Mouse (Mus musculus) megakaryocyte progenitor cell, adult 5-6 weeks (primary cell): ENCODE measurements around the gene Zbtb2. TPM values are rescaled to one million over a fixed set of nuclear protein-coding genes. Genes with fewer than 3 reads are reported as not detected.

Experiments used
- ATAC-seq: replicated peaks from 2 replicates; pipeline ENCODE4 v1.8.0; 2016; ENCODE audit warnings: mild to moderate bottlenecking, moderate TSS enrichment, inconsistent platforms; ENCODE audit not compliant: poor library complexity
- total RNA-seq, 2 experiments: library from RNA; stranded (forward) in 1 of 2; stranded (reverse) in 1 of 2; fragments of 157-497, 149-512 nt in 1 of 2; fragments of 200-1000 nt in 1 of 2; gene quantifications; 2 replicates each; pipeline versions ENCODE4 v1.2.3 to v1.2.4; 2015 to 2017

Gene Zbtb2
- total RNA-seq, 2 experiments from 2014 or later: 11.9 to 15.5 TPM

GRCm38 (mm10) chr10:4386609-4387591 is 1.0 kb downstream of the Zbtb2 start:
- ATAC-seq: peak; percentile 77

- ATAC-seq: no peak
These were observed 3.7 kb downstream of the Zbtb2 start for GRCm38 (mm10) chr10:4384244-4384643.

- no peak for ATAC-seq
These were observed 7.2 kb downstream of the Zbtb2 start for GRCm38 (mm10) chr10:4380748-4381147.

GRCm38 (mm10) chr10:4376931-4377330 is 11.0 kb downstream of the Zbtb2 start:
- ATAC-seq: no peak

- ATAC-seq: no peak
These were observed 11.4 kb downstream of the Zbtb2 start for GRCm38 (mm10) chr10:4376461-4376860.

- ATAC-seq: no peak
These were observed 12.6 kb downstream of the Zbtb2 start for GRCm38 (mm10) chr10:4375267-4375666.

- ATAC-seq: no peak
These were observed 13.2 kb downstream of the Zbtb2 start for GRCm38 (mm10) chr10:4374734-4375133.

GRCm38 (mm10) chr10:4374239-4374638 is 13.7 kb downstream of the Zbtb2 start:
- ATAC-seq: no peak

GRCm38 (mm10) chr10:4373558-4373957 is 14.3 kb downstream of the Zbtb2 start:
- ATAC-seq: no peak

GRCm38 (mm10) chr10:4372011-4372410 is 15.9 kb downstream of the Zbtb2 start:
- peak; percentile 90 for ATAC-seq

GRCm38 (mm10) chr10:4370105-4370504 is 17.8 kb downstream of the Zbtb2 start:
- ATAC-seq: no peak

GRCm38 (mm10) chr10:4364618-4365017 is 23.3 kb downstream of the Zbtb2 start:
- no peak for ATAC-seq

- no peak for ATAC-seq
These were observed 30.5 kb downstream of the Zbtb2 start for GRCm38 (mm10) chr10:4357435-4357834.

GRCm38 (mm10) chr10:4356640-4357039 is 31.3 kb downstream of the Zbtb2 start:
- peak; percentile 66 for ATAC-seq

GRCm38 (mm10) chr10:4355882-4356451 is 31.9 kb downstream of the Zbtb2 start:
- ATAC-seq: peak; percentile 44

- ATAC-seq: no peak
These were observed 33.3 kb downstream of the Zbtb2 start for GRCm38 (mm10) chr10:4354371-4355260.

- ATAC-seq: no peak
These were observed 40.3 kb downstream of the Zbtb2 start for GRCm38 (mm10) chr10:4347591-4347990.

- no peak for ATAC-seq
These were observed 40.8 kb downstream of the Zbtb2 start for GRCm38 (mm10) chr10:4347136-4347492.

- ATAC-seq: peak; percentile 100
These were observed 41.3 kb downstream of the Zbtb2 start for GRCm38 (mm10) chr10:4346489-4347135.

GRCm38 (mm10) chr10:4341430-4341829 is 46.5 kb downstream of the Zbtb2 start:
- peak; percentile 100 for ATAC-seq
